In genomic region chr10:80227877-80228775, GRCm38 (mm10) we compare ENCODE assay signal across 8 mouse cellular contexts. TPM values are rescaled to one million over a fixed set of nuclear protein-coding genes. Genes with fewer than 3 reads are reported as not detected.
DNase-seq lines count a peak whose midpoint lies in the region; ATAC-seq and TF ChIP-seq lines count a peak whose summit lies in the region.

No protein-coding gene starts in this region.

- H3K27me3 ChIP-seq in ES-Bruce4 (ENCODE audit: control insufficient read depth, insufficient read depth, low read length, poor library complexity, severe bottlenecking) = no peaks in the 10 kb centered on the region
- no peaks in the 10 kb centered on the region for H3K27me3 ChIP-seq in forebrain, embryonic 14.5 days (replicated peaks; ENCODE audit: control insufficient read depth, insufficient read depth, low read length)
- no peaks in the 10 kb centered on the region for H3K27me3 ChIP-seq in myocyte (ENCODE audit: control insufficient read depth, insufficient read depth, insufficient read length)

- DNase-seq in cerebellum, adult 9-10 months = peak; percentile 66
- peak; percentile 53 for DNase-seq in forebrain, embryonic 14.5 days (ENCODE audit: low spot score)
- DNase-seq in kidney, postnatal 36 days = peak; percentile 66 to 76
- DNase-seq in thymus, postnatal 0 days (ENCODE audit: low spot score) = no peak
- no peak for DNase-seq in right cerebral cortex, postnatal 25 days

- peak overlapping the region; percentile 85; the same call in 1 of the 2 replicates for H3K9ac ChIP-seq in ES-Bruce4 (ENCODE audit: low read depth, poor library complexity, severe bottlenecking)
- H3K9ac ChIP-seq in forebrain, embryonic 14.5 days (ENCODE audit: low read length) = peak overlapping the region; percentile 96

- H3K36me3 ChIP-seq in ES-Bruce4 (ENCODE audit: control insufficient read depth, insufficient read depth, low read length, poor library complexity, severe bottlenecking) (peaks cover 32% of the 10 kb centered on the region), myocyte (ENCODE audit: control insufficient read depth, insufficient read depth) (peaks cover 14% of the 10 kb centered on the region)
- peaks cover 36% of the 10 kb centered on the region for H3K36me3 ChIP-seq in forebrain, embryonic 14.5 days (ENCODE audit: control insufficient read depth, insufficient read depth, low read length)

- no peak for TF ChIP-seq EP300 in ES-Bruce4 (IDR thresholded peaks at IDR 0.05; ENCODE audit: insufficient read depth, low read depth, low read length)

- H3ac ChIP-seq in myocyte (ENCODE audit: control insufficient read depth, insufficient read length) = no peak overlapping the region

- ATAC-seq in cerebellum, adult (ENCODE audit: insufficient number of reproducible peaks, low FRiP score, low TSS enrichment) = no peak
- ATAC-seq in forebrain, embryonic 14.5 days = no peak

- WGBS in forebrain, embryonic 14.5 days = 31% methylated on average over 15 of the region's 15 CpGs

- H3K4me1 ChIP-seq in ES-Bruce4 (ENCODE audit: control insufficient read depth, insufficient read depth, low read length) = no peaks in the 10 kb centered on the region
- H3K4me1 ChIP-seq in forebrain, embryonic 14.5 days (ENCODE audit: control insufficient read depth, insufficient read depth, low read length) = peaks cover 30% of the 10 kb centered on the region

- H3K79me2 ChIP-seq in myocyte (ENCODE audit: control insufficient read depth, insufficient read depth) = peaks cover 21% of the 10 kb centered on the region

- TF ChIP-seq CTCF in ES-Bruce4 (IDR thresholded peaks at IDR 0.05; ENCODE audit: low read depth, low read length) = no peak

- H3K4me3 ChIP-seq in ES-Bruce4 (ENCODE audit: low read depth, low read length) (no peak overlapping the region), myocyte (peak overlapping the region; percentile 33)
- peak overlapping the region; percentile 81 for H3K4me3 ChIP-seq in forebrain, embryonic 14.5 days (ENCODE audit: low read depth, low read length)

- TF ChIP-seq POLR2A in ES-Bruce4 (IDR thresholded peaks at IDR 0.05; ENCODE audit: insufficient read depth, low read length) = no peak
- no peak for TF ChIP-seq POLR2A in myocyte (IDR thresholded peaks at IDR 0.05; ENCODE audit: insufficient read length, low read depth)

- H3K9me3 ChIP-seq in ES-Bruce4 (replicated peaks; ENCODE audit: control insufficient read depth, insufficient read depth, low read length, poor library complexity, severe bottlenecking) = no peaks in the 10 kb centered on the region
- no peaks in the 10 kb centered on the region for H3K9me3 ChIP-seq in forebrain, embryonic 14.5 days (replicated peaks; ENCODE audit: control insufficient read depth, low read length)

- peak overlapping the region; percentile 95 for H3K4me2 ChIP-seq in forebrain, embryonic 14.5 days (ENCODE audit: low read length)
- peak overlapping the region; percentile 98 for H3K4me2 ChIP-seq in myocyte (ENCODE audit: low read depth)

- H3K27ac ChIP-seq in ES-Bruce4 (ENCODE audit: insufficient read depth, low read length) = no peak overlapping the region
- H3K27ac ChIP-seq in forebrain, embryonic 14.5 days (ENCODE audit: low read depth, low read length) = peak overlapping the region; percentile 95

TF ChIP-seq in myocyte, 11 proteins besides CTCF, POLR2A, EP300 and RAD21:
- TF ChIP-seq CEBPB (IDR thresholded peaks at IDR 0.05; ENCODE audit: insufficient read depth, poor library complexity, severe bottlenecking) = no peak
- TF ChIP-seq POLR2AphosphoS2 (IDR thresholded peaks at IDR 0.05; ENCODE audit: insufficient read length, low read depth) = no peak
- TF ChIP-seq TCF3 (IDR thresholded peaks at IDR 0.05; ENCODE audit: insufficient read length, low read depth) = peak; percentile 45
- no peak for TF ChIP-seq E2F4 (IDR thresholded peaks at IDR 0.05; ENCODE audit: insufficient read depth)
- TF ChIP-seq MYOD1 (IDR thresholded peaks at IDR 0.05; ENCODE audit: control insufficient read depth in 1 of 3, insufficient read length in 2 of 3, low read depth in 2 of 3) = peak; percentile 94 to 98 (median 97)
- TF ChIP-seq REST (IDR thresholded peaks at IDR 0.05; ENCODE audit: insufficient read depth, insufficient read length) = no peak
- peak in 2 of 3 experiments; percentile 5 to 58 for TF ChIP-seq MYOG (IDR thresholded peaks at IDR 0.05; ENCODE audit: control insufficient read depth in 1 of 3, insufficient read depth in 1 of 3, insufficient read length in 2 of 3, low read depth in 2 of 3)
- TF ChIP-seq SRF (IDR thresholded peaks at IDR 0.05; ENCODE audit: control insufficient read depth, insufficient read length, low read depth) = no peak
- no peak for TF ChIP-seq MAX (IDR thresholded peaks at IDR 0.05; ENCODE audit: low read depth)
- peak; percentile 51 for TF ChIP-seq TCF12 (IDR thresholded peaks at IDR 0.05; ENCODE audit: insufficient read depth, poor library complexity, severe bottlenecking)
- TF ChIP-seq USF1 (IDR thresholded peaks at IDR 0.05; ENCODE audit: low read depth) = no peak

RNA-seq across cellular contexts. Expression of gene Mum1, which starts 1.9 kb away (rescaled TPM):
- polyA plus RNA-seq in ES-Bruce4 (2011; ENCODE audit: insufficient read depth, insufficient read length, low read depth, missing spikeins) (35.7 and 36.5 TPM in 2 replicates), myocyte (2012; fragmentation: generic; extraction: Trizol) (30.7 TPM)
- polyA plus RNA-seq in forebrain, embryonic 14.5 days (2014; fragmentation: Nextera tagmentation; extraction: Ambion mirVana) = 39.6 and 42.4 TPM in 2 replicates
- 70.8 and 72.4 TPM in 2 replicates for polyA plus RNA-seq in thymus, postnatal 0 days (2015; fragmentation: Nextera tagmentation; extraction: Ambion mirVana)

RNA-seq across cellular contexts. Expression of gene Ndufs7, which starts 20.8 kb away (rescaled TPM):
- polyA plus RNA-seq in ES-Bruce4 (2011; ENCODE audit: insufficient read depth, insufficient read length, low read depth, missing spikeins) (63.9 and 72.8 TPM in 2 replicates), myocyte (2012; fragmentation: generic; extraction: Trizol) (407 TPM)
- polyA plus RNA-seq in forebrain, embryonic 14.5 days (2014; fragmentation: Nextera tagmentation; extraction: Ambion mirVana) = 269 and 351 TPM in 2 replicates
- polyA plus RNA-seq in thymus, postnatal 0 days (2015; fragmentation: Nextera tagmentation; extraction: Ambion mirVana) = 319 and 339 TPM in 2 replicates

RNA-seq across cellular contexts. Expression of gene Gamt, which starts 32.7 kb away (rescaled TPM):
- polyA plus RNA-seq in ES-Bruce4 (2011; ENCODE audit: insufficient read depth, insufficient read length, low read depth, missing spikeins) (0.68 and 0.82 TPM in 2 replicates), myocyte (2012; fragmentation: generic; extraction: Trizol) (162 TPM)
- 18.7 and 21.0 TPM in 2 replicates for polyA plus RNA-seq in forebrain, embryonic 14.5 days (2014; fragmentation: Nextera tagmentation; extraction: Ambion mirVana)
- 5.5 and 5.9 TPM in 2 replicates for polyA plus RNA-seq in thymus, postnatal 0 days (2015; fragmentation: Nextera tagmentation; extraction: Ambion mirVana)

RNA-seq across cellular contexts. Expression of gene Dazap1, which starts 33.2 kb away (rescaled TPM):
- polyA plus RNA-seq in ES-Bruce4 (2011; ENCODE audit: insufficient read depth, insufficient read length, low read depth, missing spikeins) (175 and 192 TPM in 2 replicates), myocyte (2012; fragmentation: generic; extraction: Trizol) (123 TPM)
- 44.5 and 46.0 TPM in 2 replicates for polyA plus RNA-seq in forebrain, embryonic 14.5 days (2014; fragmentation: Nextera tagmentation; extraction: Ambion mirVana)
- 48.9 and 56.1 TPM in 2 replicates for polyA plus RNA-seq in thymus, postnatal 0 days (2015; fragmentation: Nextera tagmentation; extraction: Ambion mirVana)

RNA-seq across cellular contexts. Expression of gene Efna2, which starts 48.8 kb away (rescaled TPM):
- polyA plus RNA-seq in ES-Bruce4 (2011; ENCODE audit: insufficient read depth, insufficient read length, low read depth, missing spikeins) (7.2 and 11.2 TPM in 2 replicates), myocyte (2012; fragmentation: generic; extraction: Trizol) (3.6 TPM)
- polyA plus RNA-seq in forebrain, embryonic 14.5 days (2014; fragmentation: Nextera tagmentation; extraction: Ambion mirVana) = 14.5 and 20.6 TPM in 2 replicates
- polyA plus RNA-seq in thymus, postnatal 0 days (2015; fragmentation: Nextera tagmentation; extraction: Ambion mirVana) = 1.2 and 1.6 TPM in 2 replicates

Comparison
In these comparisons a context has a peak if more than half of its experiments do, and no peak if none do; other contexts are left out.
1. DNase-seq: peak in cerebellum, adult 9-10 months (single experiment), forebrain, embryonic 14.5 days (single experiment) and kidney, postnatal 36 days (2 of 2); none in thymus, postnatal 0 days (single experiment) and right cerebral cortex, postnatal 25 days (single experiment).